Mouse (Mus musculus): Measurements from ENCODE around the gene Adcy1. TPM values are rescaled to one million over a fixed set of nuclear protein-coding genes. Genes with fewer than 3 reads are reported as not detected.

Gene Adcy1
- polyA plus RNA-seq, 1 experiment from 2014 or later, result 0.50 TPM

- Histone ChIP-seq H3K27me3 (no peaks in the 10 kb centered on the region), H3K4me1 (replicated peaks) (no peaks in the 10 kb centered on the region), H3K4me3 (no peak overlapping the region), H3K9ac (no peak overlapping the region), H3K27ac (no peak overlapping the region), H3K4me2 (no peak overlapping the region), H3K36me3 (no peaks in the 10 kb centered on the region), H3K9me3 (replicated peaks) (no peaks in the 10 kb centered on the region)
- WGBS, result 77% methylated on average over 7 of the region's 7 CpGs
- peak; percentile 27; the same call in 1 of the 2 replicates for ATAC-seq (replicated peaks; ENCODE audit: insufficient number of reproducible peaks, insufficient read depth, low FRiP score, low read depth)
Measured at GRCm38 (mm10) chr11:7226810-7227550, 163.7 kb downstream of the Adcy1 start.

- no peaks in the 10 kb centered on the region for H3K4me1 ChIP-seq (replicated peaks)
- H3K27ac ChIP-seq, result no peak overlapping the region
- H3K4me2 ChIP-seq, result no peak overlapping the region
- ATAC-seq (replicated peaks; ENCODE audit: insufficient number of reproducible peaks, insufficient read depth, low FRiP score, low read depth), result no peak
- WGBS, result 78% methylated on average over 4 of the region's 4 CpGs
- H3K9ac ChIP-seq, result no peak overlapping the region
- H3K36me3 ChIP-seq, result no peaks in the 10 kb centered on the region
- no peak overlapping the region for H3K4me3 ChIP-seq
- no peaks in the 10 kb centered on the region for H3K27me3 ChIP-seq
- H3K9me3 ChIP-seq (replicated peaks), result no peaks in the 10 kb centered on the region
Measured at GRCm38 (mm10) chr11:7228107-7228506, 164.8 kb downstream of the Adcy1 start.

Other genes with a start within 250 kb of the Adcy1 start
- gene Gm11983, start 225.8 kb upstream of the Adcy1 start, polyA plus RNA-seq (2015; fragmentation: Nextera tagmentation; extraction: Ambion mirVana), result not detected in 2 replicates
- gene Gm11985, start 125.1 kb downstream of the Adcy1 start, polyA plus RNA-seq (2015; fragmentation: Nextera tagmentation; extraction: Ambion mirVana), result not detected in 2 replicates
- gene Igfbp1, start 134.3 kb downstream of the Adcy1 start, polyA plus RNA-seq (2015; fragmentation: Nextera tagmentation; extraction: Ambion mirVana), result 0.34 and 1.2 TPM in 2 replicates
- gene Igfbp3, start 150.4 kb downstream of the Adcy1 start, polyA plus RNA-seq (2015; fragmentation: Nextera tagmentation; extraction: Ambion mirVana), result 37.8 and 42.0 TPM in 2 replicates

Measured in heart, embryonic 15.5 days (tissue).